Mouse (Mus musculus): ENCODE data around the gene Hoxc6.

Hoxc6 gene

GRCm38 (mm10) chr15:103038701-103039480, 40.8 kb downstream of the Hoxc6 start:
- no peak for ATAC-seq (ENCODE audit: low TSS enrichment)

DNA sequence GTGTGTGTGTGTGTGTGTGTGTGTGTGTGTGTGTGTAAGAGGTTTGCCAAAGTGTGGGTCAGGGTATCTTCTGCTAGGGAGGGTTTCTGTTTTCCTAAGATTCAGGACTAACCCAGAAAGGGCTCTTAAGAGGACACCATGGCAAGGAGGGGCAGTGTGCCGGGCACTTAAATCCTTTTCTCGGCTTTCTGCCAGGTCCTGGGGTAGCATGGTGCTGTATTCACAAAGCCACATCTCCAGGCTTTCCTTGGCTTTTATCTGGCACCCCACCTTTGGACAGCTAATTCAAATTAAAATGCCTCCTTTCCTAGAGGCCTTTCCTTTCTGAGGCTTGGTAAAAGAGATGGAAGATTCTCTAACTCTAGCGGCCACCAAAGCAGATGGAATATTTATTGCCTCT, 41.6 kb downstream of the Hoxc6 start:
- no peak for ATAC-seq (ENCODE audit: low TSS enrichment)

GRCm38 (mm10) chr15:103040601-103041000, 42.5 kb downstream of the Hoxc6 start:
- ATAC-seq (ENCODE audit: low TSS enrichment): no peak

DNA sequence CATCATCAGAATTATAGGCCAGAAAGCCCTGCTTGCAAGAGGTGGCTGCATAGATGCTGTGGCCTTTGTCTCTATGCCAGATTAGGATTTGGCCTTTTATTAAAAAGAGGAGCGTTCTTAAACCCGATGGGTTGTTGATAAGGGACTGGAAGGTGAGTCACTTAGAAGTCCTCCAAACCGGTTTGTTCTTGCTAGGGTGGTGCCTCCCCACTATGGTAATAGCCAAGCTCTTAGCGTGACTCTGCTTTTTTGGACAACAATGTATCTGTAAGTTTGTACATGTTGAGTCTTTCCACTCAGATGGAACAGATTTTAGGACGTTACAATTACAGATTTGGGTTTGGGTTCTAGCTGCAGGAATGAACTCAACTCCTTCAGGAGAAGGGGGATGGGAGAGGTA, 43.6 kb downstream of the Hoxc6 start:
- ATAC-seq (ENCODE audit: low TSS enrichment): no peak

- no peak for ATAC-seq (ENCODE audit: low TSS enrichment)
These were observed 44.2 kb downstream of the Hoxc6 start for GRCm38 (mm10) chr15:103042209-103042608.

DNA sequence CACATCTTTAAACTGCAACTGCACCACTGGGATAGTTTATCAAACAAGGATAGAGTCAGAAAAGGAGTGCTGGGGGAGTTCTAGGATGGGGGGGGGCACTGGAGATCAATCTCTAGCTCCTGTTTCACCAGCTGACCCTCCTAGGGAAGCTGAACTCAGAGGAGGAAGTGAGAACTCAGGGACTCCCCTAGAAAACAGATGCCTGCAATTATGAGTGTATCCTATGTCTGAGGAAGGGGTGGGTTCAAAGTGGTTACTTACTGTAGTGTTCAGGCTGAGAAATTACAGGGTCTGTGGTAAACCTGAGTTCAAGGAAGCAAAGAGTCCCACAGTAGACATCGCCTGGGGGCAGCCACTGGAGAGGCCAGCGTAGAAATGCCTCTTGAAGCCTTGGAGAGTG, 53.6 kb downstream of the Hoxc6 start:
- ATAC-seq (ENCODE audit: low TSS enrichment): no peak

DNA sequence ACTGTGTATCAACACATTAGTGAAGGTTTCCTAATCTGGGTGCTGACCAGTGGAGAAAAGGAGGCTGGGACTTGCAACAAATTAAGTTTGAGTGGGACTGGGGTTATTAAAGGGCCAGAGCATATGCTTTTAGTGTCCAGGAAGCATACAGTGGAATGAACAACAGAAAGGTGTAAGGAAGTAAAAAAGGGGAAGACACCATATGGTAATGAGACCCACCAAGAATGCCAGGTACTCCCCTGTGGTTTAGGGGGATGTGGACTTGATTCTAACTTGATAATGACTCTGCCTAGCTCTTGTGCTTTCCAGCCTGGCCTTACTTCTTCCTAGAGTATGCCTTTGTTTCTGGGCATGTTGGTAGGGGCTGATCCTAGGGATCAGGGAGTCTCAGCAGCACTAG, 55.2 kb downstream of the Hoxc6 start:
- no peak for ATAC-seq (ENCODE audit: low TSS enrichment)

DNA sequence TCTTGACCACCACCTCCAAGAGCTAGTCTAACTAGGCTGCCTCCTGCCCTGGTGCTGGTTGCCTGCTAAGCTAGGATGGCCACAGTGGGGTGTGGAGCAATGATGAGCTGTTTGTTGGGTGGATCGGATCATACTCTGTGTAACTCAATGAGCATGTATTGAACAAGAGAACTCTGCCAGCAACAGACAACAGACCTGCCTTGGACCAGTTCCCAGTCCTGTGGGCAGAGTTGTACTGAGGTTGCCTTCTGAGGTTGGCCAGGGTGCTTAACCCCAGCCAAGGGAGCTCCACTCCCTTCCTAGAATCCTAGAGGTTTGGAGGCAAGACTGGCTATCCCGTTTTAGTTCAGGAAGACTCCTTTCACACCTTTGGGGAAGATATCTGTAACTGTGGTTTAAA, 58.3 kb downstream of the Hoxc6 start:
- no peak for ATAC-seq (ENCODE audit: low TSS enrichment)

DNA sequence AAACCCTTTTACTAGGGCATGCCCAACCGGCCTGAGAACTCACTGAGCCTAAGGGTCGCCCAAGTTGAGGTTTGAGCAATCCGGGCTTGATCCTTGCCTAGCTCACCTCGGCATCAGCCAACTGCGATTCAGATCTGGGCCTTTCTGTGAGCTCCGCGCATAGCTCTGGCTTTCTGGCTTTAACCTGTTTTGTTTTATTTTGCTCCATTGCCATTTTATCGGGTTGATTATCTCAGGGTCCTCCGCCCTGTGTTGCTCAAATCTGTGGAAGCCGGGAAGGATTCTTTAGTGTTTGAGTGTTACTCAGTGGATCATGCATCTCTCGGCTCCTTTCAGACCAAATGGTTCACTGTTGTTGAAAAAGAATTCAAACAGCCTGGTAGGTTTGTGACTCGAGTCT, 60.7 kb downstream of the Hoxc6 start:
- ATAC-seq (ENCODE audit: low TSS enrichment): no peak

- ATAC-seq (ENCODE audit: low TSS enrichment): no peak
These were observed 61.4 kb downstream of the Hoxc6 start for GRCm38 (mm10) chr15:103059393-103059992.

DNA sequence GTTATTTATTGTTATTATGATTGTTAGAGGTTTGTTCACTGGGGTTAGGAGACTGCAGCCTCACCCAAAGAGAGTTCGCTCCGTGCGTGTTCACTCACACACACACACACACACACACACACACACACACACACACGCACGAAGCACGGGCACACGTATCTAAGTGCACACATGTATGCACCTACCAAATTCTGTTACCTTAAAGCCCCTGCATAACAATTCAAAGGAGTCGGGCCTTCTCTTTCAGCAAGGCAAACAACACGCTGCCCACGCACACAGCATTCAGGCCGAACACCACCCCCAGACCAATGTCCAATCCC, 61.9 kb downstream of the Hoxc6 start:
- ATAC-seq (ENCODE audit: low TSS enrichment): no peak

GRCm38 (mm10) chr15:103060341-103061130, 62.5 kb downstream of the Hoxc6 start:
- ATAC-seq (ENCODE audit: low TSS enrichment): no peak

GRCm38 (mm10) chr15:103061131-103061825, 63.2 kb downstream of the Hoxc6 start:
- ATAC-seq (ENCODE audit: low TSS enrichment): no peak
